Mouse (Mus musculus) E14TG2a.4 (cell line): ENCODE data around the gene Bank1.

Experiments used
- CTCF ChIP-seq: conservative IDR thresholded peaks from 2 replicates; pipeline ENCODE4 v1.5.1; 2014; ENCODE audit warnings: low read length
- POU5F1 ChIP-seq: IDR thresholded peaks from 2 replicates; pipeline ENCODE4 v1.6.1; 2014; ENCODE audit warnings: low read length, borderline replicate concordance

DNA sequence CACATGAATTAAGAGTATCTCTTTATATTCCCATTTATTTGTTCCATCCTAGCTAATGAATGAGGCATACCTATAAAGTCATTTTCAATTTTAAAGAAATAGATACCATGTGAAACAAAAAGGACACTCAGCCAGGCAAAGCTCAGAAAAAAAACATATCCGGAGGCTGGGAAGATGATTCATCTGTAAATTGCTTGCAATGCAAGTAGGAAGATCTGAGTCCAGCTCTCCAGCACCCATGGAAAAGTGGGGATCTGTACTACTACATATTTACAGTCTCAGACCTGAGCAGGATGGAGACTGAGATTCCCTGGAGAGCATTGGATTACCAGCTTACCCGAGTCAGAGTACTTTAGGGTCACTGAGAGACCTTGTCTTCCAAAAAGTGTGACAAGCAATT is 14.0 kb upstream of the Bank1 start:
- TF ChIP-seq CTCF (no peak), POU5F1 (no peak)
